Comparison of ENCODE assay signal across 7 mouse cellular contexts in the genomic region with DNA sequence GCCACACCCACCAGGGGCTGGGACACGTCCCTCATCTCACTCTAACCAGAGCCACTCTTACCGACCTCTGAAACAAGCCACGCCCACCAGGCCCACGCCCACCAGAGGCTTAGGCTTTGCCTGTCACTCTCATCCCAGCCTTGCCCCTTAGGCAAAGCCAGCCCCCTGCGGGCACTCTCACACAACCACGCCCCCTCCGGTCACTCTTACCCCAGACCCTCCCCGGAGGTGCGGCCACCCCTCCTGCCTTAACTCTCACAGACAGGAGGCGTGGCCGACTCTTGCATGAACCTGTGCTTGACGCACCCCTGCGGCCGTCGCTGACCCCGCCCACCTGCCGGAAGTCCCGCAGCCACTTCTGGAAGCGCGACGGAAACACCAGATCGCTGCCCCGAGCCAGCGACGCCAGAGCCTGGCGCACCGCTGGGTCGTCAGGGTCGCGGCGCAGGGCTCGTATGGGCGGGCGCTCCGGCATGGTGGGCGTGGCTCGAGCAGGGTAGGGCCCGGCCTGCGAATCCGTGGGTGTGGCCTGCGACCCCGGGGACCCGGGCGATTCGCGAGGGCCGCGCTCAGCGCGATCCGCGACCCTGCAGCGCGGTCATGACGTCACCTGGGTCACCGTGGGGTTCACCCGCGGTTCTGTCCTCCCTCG. TPM values are rescaled to one million over a fixed set of nuclear protein-coding genes. Genes with fewer than 3 reads are reported as not detected.
DNase-seq lines count a peak whose midpoint lies in the region; ATAC-seq lines count a peak whose summit lies in the region.

No protein-coding gene starts in this region.

- peak overlapping the region; percentile 92 for H3K27ac ChIP-seq in embryonic facial prominence, embryonic 10.5 days (replicated peaks)
- peak overlapping the region; percentile 97 for H3K27ac ChIP-seq in limb, embryonic 10.5 days
- H3K27ac ChIP-seq in midbrain, embryonic 13.5 days: peak overlapping the region; percentile 97

- H3K9ac ChIP-seq in midbrain, embryonic 13.5 days (replicated peaks): peak overlapping the region; percentile 80

- peak; percentile 71 for ATAC-seq in midbrain, embryonic 13.5 days

- no peaks in the 10 kb centered on the region for H3K27me3 ChIP-seq in embryonic facial prominence, embryonic 10.5 days (replicated peaks; ENCODE audit: low read depth, poor library complexity, severe bottlenecking)
- H3K27me3 ChIP-seq in limb, embryonic 10.5 days (ENCODE audit: low read depth, poor library complexity, severe bottlenecking): no peaks in the 10 kb centered on the region
- no peaks in the 10 kb centered on the region; the same call in 1 of the 2 replicates for H3K27me3 ChIP-seq in midbrain, embryonic 13.5 days

- H3K9me3 ChIP-seq in embryonic facial prominence, embryonic 10.5 days: no peaks in the 10 kb centered on the region
- no peaks in the 10 kb centered on the region for H3K9me3 ChIP-seq in limb, embryonic 10.5 days (replicated peaks)
- no peaks in the 10 kb centered on the region for H3K9me3 ChIP-seq in midbrain, embryonic 13.5 days

- H3K4me2 ChIP-seq in midbrain, embryonic 13.5 days (replicated peaks): peak overlapping the region; percentile 62

- peaks cover 7% of the 10 kb centered on the region for H3K4me1 ChIP-seq in embryonic facial prominence, embryonic 10.5 days
- H3K4me1 ChIP-seq in limb, embryonic 10.5 days: peaks cover 3% of the 10 kb centered on the region
- H3K4me1 ChIP-seq in midbrain, embryonic 13.5 days (replicated peaks): 0 out of 2 replicates have a peak, but pooled peaks cover 5% of the 10 kb centered on the region

- WGBS in embryonic facial prominence, embryonic 10.5 days: under 1% methylated on average over 59 of the region's 59 CpGs
- WGBS in limb, embryonic 10.5 days: under 1% methylated on average over 59 of the region's 59 CpGs
- WGBS in midbrain, embryonic 13.5 days: under 1% methylated on average over 59 of the region's 59 CpGs

- peak; percentile 96 for DNase-seq in adrenal gland, postnatal 10 days
- peak; percentile 96 for DNase-seq in embryonic facial prominence, embryonic 10.5 days (ENCODE audit: low spot score)
- peak; percentile 69 for DNase-seq in gonadal fat pad, adult 2 months (ENCODE audit: low read depth)
- DNase-seq in kidney, adult 11 months: peak; percentile 97
- DNase-seq in limb, embryonic 10.5 days (ENCODE audit: low spot score): peak; percentile 94
- peak; percentile 81 for DNase-seq in spleen, adult 12 weeks (ENCODE audit: low spot score)

- H3K4me3 ChIP-seq in embryonic facial prominence, embryonic 10.5 days: peak overlapping the region; percentile 73
- H3K4me3 ChIP-seq in limb, embryonic 10.5 days: peak overlapping the region; percentile 76
- H3K4me3 ChIP-seq in midbrain, embryonic 13.5 days (replicated peaks): peak overlapping the region; percentile 73

- H3K36me3 ChIP-seq in embryonic facial prominence, embryonic 10.5 days (replicated peaks): no peaks in the 10 kb centered on the region
- H3K36me3 ChIP-seq in limb, embryonic 10.5 days: no peaks in the 10 kb centered on the region
- H3K36me3 ChIP-seq in midbrain, embryonic 13.5 days: no peaks in the 10 kb centered on the region

RNA-seq across cellular contexts. Expression of a gene that starts 53.7 kb away (rescaled TPM):
- total RNA-seq in adrenal gland, postnatal 10 days (2021): 100 to 1,000 TPM; 103 to 128 TPM
- 118 and 122 TPM in 2 replicates for polyA plus RNA-seq in embryonic facial prominence, embryonic 10.5 days (2016; fragmentation: Nextera tagmentation; extraction: Ambion mirVana)
- 151 and 177 TPM in 2 replicates for polyA plus RNA-seq in gonadal fat pad, adult 2 months (2012; rRNA removed)
- polyA plus RNA-seq in limb, embryonic 10.5 days (2016; fragmentation: Nextera tagmentation; extraction: Ambion mirVana): 113 and 131 TPM in 2 replicates
- 166 and 188 TPM in 2 replicates for polyA plus RNA-seq in midbrain, embryonic 13.5 days (2015; fragmentation: Nextera tagmentation; extraction: Ambion mirVana)

Comparison
In these comparisons a context has a peak if more than half of its experiments do, and no peak if none do; other contexts are left out.
1. Peak in every context shown above with its lines: DNase-seq, ATAC-seq, H3K4me3 ChIP-seq and H3K27ac ChIP-seq.